Comparison of ENCODE assay signal across 11 mouse cellular contexts in the genomic region with DNA sequence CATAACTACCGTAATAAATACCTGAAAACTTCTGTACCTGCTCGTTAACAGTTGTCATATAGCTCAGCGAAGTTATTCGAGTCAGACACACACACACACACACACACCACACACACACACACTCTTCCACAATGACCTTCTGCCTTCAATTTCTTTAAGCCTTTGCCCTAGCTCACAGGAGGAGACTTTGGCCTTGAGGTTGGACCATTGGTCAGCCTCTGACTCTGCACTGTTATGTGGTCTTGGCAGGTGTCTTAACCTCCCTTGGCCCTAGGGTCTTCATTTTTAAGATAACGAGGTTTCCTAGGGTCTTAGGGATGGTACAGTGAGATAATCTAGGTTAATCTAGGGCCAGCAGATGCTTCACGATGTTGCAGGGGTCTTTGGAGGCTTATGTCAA. TPM values are rescaled to one million over a fixed set of nuclear protein-coding genes. Genes with fewer than 3 reads are reported as not detected.
DNase-seq lines count a peak whose midpoint lies in the region; ATAC-seq and TF ChIP-seq lines count a peak whose summit lies in the region.
"Had no signal": no experiment of that assay in that cellular context is flagged by ENCODE, and none has a peak within 500 bp of the region (broad histone marks: within the 10 kb centered on the region; RNA-seq: fewer than 3 reads in every experiment).

No protein-coding gene starts in this region.

- ATAC-seq in embryonic facial prominence, embryonic 15.5 days (ENCODE audit: insufficient number of reproducible peaks, low FRiP score, low TSS enrichment, low read depth) = no peak
- ATAC-seq in kidney, postnatal 0 days (replicated peaks; ENCODE audit: low FRiP score, low read depth) = no peak
- ATAC-seq in hindbrain, embryonic 16.5 days = no peak
- ATAC-seq in midbrain, embryonic 16.5 days = no peak
- no peak for ATAC-seq in megakaryocyte, adult 5-6 weeks (ENCODE audit: poor library complexity, severe bottlenecking)

- H3K36me3 ChIP-seq in embryonic facial prominence, embryonic 15.5 days = no peaks in the 10 kb centered on the region
- H3K36me3 ChIP-seq in embryonic facial prominence, embryonic 10.5 days (replicated peaks) = no peaks in the 10 kb centered on the region
- no peaks in the 10 kb centered on the region for H3K36me3 ChIP-seq in kidney, postnatal 0 days (ENCODE audit: insufficient read depth, low read length)
- no peaks in the 10 kb centered on the region for H3K36me3 ChIP-seq in hindbrain, embryonic 16.5 days (ENCODE audit: control insufficient read depth, insufficient read depth, low read length)
- no peaks in the 10 kb centered on the region for H3K36me3 ChIP-seq in midbrain, embryonic 16.5 days (ENCODE audit: control insufficient read depth, insufficient read depth, low read length)

- H3K4me1 ChIP-seq in embryonic facial prominence, embryonic 15.5 days = peaks cover 15% of the 10 kb centered on the region
- peaks cover 21% of the 10 kb centered on the region for H3K4me1 ChIP-seq in embryonic facial prominence, embryonic 10.5 days
- H3K4me1 ChIP-seq in kidney, postnatal 0 days (replicated peaks; ENCODE audit: insufficient read depth, low read length) = no peaks in the 10 kb centered on the region
- H3K4me1 ChIP-seq in hindbrain, embryonic 16.5 days (ENCODE audit: control insufficient read depth, insufficient read depth, low read depth, low read length) = peaks cover 6% of the 10 kb centered on the region
- H3K4me1 ChIP-seq in midbrain, embryonic 16.5 days (ENCODE audit: control insufficient read depth, insufficient read depth, low read length) = peaks cover 8% of the 10 kb centered on the region; the same call in 1 of the 2 replicates

- no peaks in the 10 kb centered on the region for H3K9me3 ChIP-seq in embryonic facial prominence, embryonic 15.5 days (replicated peaks)
- no peaks in the 10 kb centered on the region for H3K9me3 ChIP-seq in embryonic facial prominence, embryonic 10.5 days
- no peaks in the 10 kb centered on the region for H3K9me3 ChIP-seq in kidney, postnatal 0 days (replicated peaks; ENCODE audit: low read length)
- no peaks in the 10 kb centered on the region for H3K9me3 ChIP-seq in hindbrain, embryonic 16.5 days (ENCODE audit: control insufficient read depth, low read length)
- no peaks in the 10 kb centered on the region for H3K9me3 ChIP-seq in midbrain, embryonic 16.5 days (replicated peaks; ENCODE audit: control insufficient read depth, low read length, poor library complexity, severe bottlenecking)
- H3K9me3 ChIP-seq: megakaryocyte, embryonic 14.5 days had no signal

- H3K4me2 ChIP-seq in embryonic facial prominence, embryonic 15.5 days (replicated peaks) = 0 out of 2 replicates have a peak overlapping the region, but pooled peaks have one; percentile 87
- H3K4me2 ChIP-seq in kidney, postnatal 0 days (ENCODE audit: low read length) = no peak overlapping the region
- peak overlapping the region; percentile 93 for H3K4me2 ChIP-seq in hindbrain, embryonic 16.5 days (ENCODE audit: low read length)
- H3K4me2 ChIP-seq in midbrain, embryonic 16.5 days (ENCODE audit: low read length) = peak overlapping the region; percentile 79

- TF ChIP-seq CTCF in kidney, postnatal 0 days (IDR thresholded peaks at IDR 0.05; ENCODE audit: low read depth) = no peak

- no peak overlapping the region for H3K27ac ChIP-seq in embryonic facial prominence, embryonic 15.5 days (replicated peaks)
- H3K27ac ChIP-seq in embryonic facial prominence, embryonic 10.5 days (replicated peaks) = no peak overlapping the region
- H3K27ac ChIP-seq in kidney, postnatal 0 days = peak overlapping the region; percentile 31; the same call in 1 of the 2 replicates
- no peak overlapping the region for H3K27ac ChIP-seq in hindbrain, embryonic 16.5 days (ENCODE audit: low read depth, low read length)
- H3K27ac ChIP-seq in midbrain, embryonic 16.5 days (ENCODE audit: low read length) = no peak overlapping the region

- no peak overlapping the region for H3K4me3 ChIP-seq in embryonic facial prominence, embryonic 15.5 days (replicated peaks)
- no peak overlapping the region for H3K4me3 ChIP-seq in embryonic facial prominence, embryonic 10.5 days
- no peak overlapping the region for H3K4me3 ChIP-seq in kidney, postnatal 0 days (replicated peaks; ENCODE audit: low read depth, low read length)
- peak overlapping the region; percentile 67 for H3K4me3 ChIP-seq in hindbrain, embryonic 16.5 days (ENCODE audit: low read length)
- H3K4me3 ChIP-seq in midbrain, embryonic 16.5 days (ENCODE audit: low read depth, low read length) = peak overlapping the region; percentile 63

- 88% methylated on average over 6 of the region's 6 CpGs for WGBS in embryonic facial prominence, embryonic 15.5 days
- 87% methylated on average over 6 of the region's 6 CpGs for WGBS in embryonic facial prominence, embryonic 10.5 days
- WGBS in kidney, postnatal 0 days = 94% methylated on average over 6 of the region's 6 CpGs
- WGBS in hindbrain, embryonic 16.5 days = 91% methylated on average over 6 of the region's 6 CpGs
- 88% methylated on average over 6 of the region's 6 CpGs for whole genome bisulfite sequencing in midbrain, embryonic 16.5 days

- peaks cover 3% of the 10 kb centered on the region; the same call in 1 of the 2 replicates for H3K27me3 ChIP-seq in embryonic facial prominence, embryonic 15.5 days
- peaks cover 37% of the 10 kb centered on the region for H3K27me3 ChIP-seq in embryonic facial prominence, embryonic 10.5 days (replicated peaks; ENCODE audit: low read depth, poor library complexity, severe bottlenecking)
- no peaks in the 10 kb centered on the region for H3K27me3 ChIP-seq in kidney, postnatal 0 days (ENCODE audit: insufficient read depth, low read length)
- no peaks in the 10 kb centered on the region for H3K27me3 ChIP-seq in hindbrain, embryonic 16.5 days (replicated peaks; ENCODE audit: control insufficient read depth, insufficient read depth, low read length)
- no peaks in the 10 kb centered on the region for H3K27me3 ChIP-seq in midbrain, embryonic 16.5 days (ENCODE audit: control insufficient read depth, insufficient read depth, low read depth, low read length)

- no peak overlapping the region for H3K9ac ChIP-seq in embryonic facial prominence, embryonic 15.5 days
- H3K9ac ChIP-seq in kidney, postnatal 0 days (ENCODE audit: low read depth, low read length) = no peak overlapping the region
- no peak overlapping the region; the same call in 1 of the 2 replicates for H3K9ac ChIP-seq in hindbrain, embryonic 16.5 days (ENCODE audit: low read depth, low read length)
- H3K9ac ChIP-seq in midbrain, embryonic 16.5 days (ENCODE audit: low read depth, low read length) = 0 out of 2 replicates have a peak overlapping the region, but pooled peaks have one; percentile 89

- DNase-seq in embryonic facial prominence, embryonic 10.5 days (ENCODE audit: low spot score) = no peak
- no peak for DNase-seq in kidney, postnatal 0 days (ENCODE audit: low spot score)
- no peak for DNase-seq in kidney, adult 18-20 months
- DNase-seq in right cerebral cortex, postnatal 25 days = no peak
- DNase-seq: thymus, adult 18-20 months had no signal

RNA-seq across cellular contexts. Expression of gene Cgref1, which starts 1.0 kb away (rescaled TPM):
- 32.1 and 34.0 TPM in 2 replicates for polyA plus RNA-seq in embryonic facial prominence, embryonic 15.5 days (2015; fragmentation: Nextera tagmentation; extraction: Ambion mirVana)
- polyA plus RNA-seq in embryonic facial prominence, embryonic 10.5 days (2016; fragmentation: Nextera tagmentation; extraction: Ambion mirVana) = 2.2 and 3.2 TPM in 2 replicates
- 47.4 and 52.2 TPM in 2 replicates for polyA plus RNA-seq in kidney, postnatal 0 days (2015; fragmentation: Nextera tagmentation; extraction: Ambion mirVana)
- 77.3 and 89.1 TPM in 2 replicates for polyA plus RNA-seq in hindbrain, embryonic 16.5 days (2015; fragmentation: Nextera tagmentation; extraction: Ambion mirVana)
- 68.2 and 86.8 TPM in 2 replicates for polyA plus RNA-seq in midbrain, embryonic 16.5 days (2015; fragmentation: Nextera tagmentation; extraction: Ambion mirVana)
- total RNA-seq in megakaryocyte, adult 5-6 weeks (2015) = not detected in 2 replicates
- total RNA-seq in megakaryocyte, adult 5-6 weeks (2017) = not detected in 2 replicates

RNA-seq across cellular contexts. Expression of gene Preb, which starts 15.8 kb away (rescaled TPM):
- polyA plus RNA-seq in embryonic facial prominence, embryonic 15.5 days (2015; fragmentation: Nextera tagmentation; extraction: Ambion mirVana) = 125 and 130 TPM in 2 replicates
- 142 and 150 TPM in 2 replicates for polyA plus RNA-seq in embryonic facial prominence, embryonic 10.5 days (2016; fragmentation: Nextera tagmentation; extraction: Ambion mirVana)
- 103 and 117 TPM in 2 replicates for polyA plus RNA-seq in kidney, postnatal 0 days (2015; fragmentation: Nextera tagmentation; extraction: Ambion mirVana)
- 115 and 123 TPM in 2 replicates for polyA plus RNA-seq in hindbrain, embryonic 16.5 days (2015; fragmentation: Nextera tagmentation; extraction: Ambion mirVana)
- polyA plus RNA-seq in midbrain, embryonic 16.5 days (2015; fragmentation: Nextera tagmentation; extraction: Ambion mirVana) = 102 and 105 TPM in 2 replicates
- total RNA-seq in megakaryocyte, adult 5-6 weeks (2015) = 66.3 and 72.1 TPM in 2 replicates
- total RNA-seq in megakaryocyte, adult 5-6 weeks (2017) = 45.8 and 57.3 TPM in 2 replicates

RNA-seq across cellular contexts. Expression of gene Khk, which starts 23.1 kb away (rescaled TPM):
- polyA plus RNA-seq in embryonic facial prominence, embryonic 15.5 days (2015; fragmentation: Nextera tagmentation; extraction: Ambion mirVana) = 23.8 and 25.6 TPM in 2 replicates
- polyA plus RNA-seq in embryonic facial prominence, embryonic 10.5 days (2016; fragmentation: Nextera tagmentation; extraction: Ambion mirVana) = 8.1 and 9.9 TPM in 2 replicates
- 68.9 and 70.6 TPM in 2 replicates for polyA plus RNA-seq in kidney, postnatal 0 days (2015; fragmentation: Nextera tagmentation; extraction: Ambion mirVana)
- 12.2 and 13.7 TPM in 2 replicates for polyA plus RNA-seq in hindbrain, embryonic 16.5 days (2015; fragmentation: Nextera tagmentation; extraction: Ambion mirVana)
- polyA plus RNA-seq in midbrain, embryonic 16.5 days (2015; fragmentation: Nextera tagmentation; extraction: Ambion mirVana) = 9.6 and 9.9 TPM in 2 replicates
- total RNA-seq in megakaryocyte, adult 5-6 weeks (2015) = 92.3 and 93.8 TPM in 2 replicates
- total RNA-seq in megakaryocyte, adult 5-6 weeks (2017) = 52.7 and 70.7 TPM in 2 replicates

RNA-seq across cellular contexts. Expression of gene Tcf23, which starts 24.1 kb away (rescaled TPM):
- 0.08 TPM in 1 of 2 replicates, not detected in the other for polyA plus RNA-seq in embryonic facial prominence, embryonic 15.5 days (2015; fragmentation: Nextera tagmentation; extraction: Ambion mirVana)
- not detected in 2 replicates for polyA plus RNA-seq in embryonic facial prominence, embryonic 10.5 days (2016; fragmentation: Nextera tagmentation; extraction: Ambion mirVana)
- polyA plus RNA-seq in kidney, postnatal 0 days (2015; fragmentation: Nextera tagmentation; extraction: Ambion mirVana) = 2.2 and 2.3 TPM in 2 replicates
- polyA plus RNA-seq in hindbrain, embryonic 16.5 days (2015; fragmentation: Nextera tagmentation; extraction: Ambion mirVana) = not detected in 2 replicates
- not detected in 2 replicates for polyA plus RNA-seq in midbrain, embryonic 16.5 days (2015; fragmentation: Nextera tagmentation; extraction: Ambion mirVana)
- not detected in 2 replicates for total RNA-seq in megakaryocyte, adult 5-6 weeks (2015)
- total RNA-seq in megakaryocyte, adult 5-6 weeks (2017) = not detected in 2 replicates
- polyA plus RNA-seq: forebrain, embryonic 11.5 days had no signal

RNA-seq across cellular contexts. Expression of gene Emilin1, which starts 31.1 kb away (rescaled TPM):
- polyA plus RNA-seq in embryonic facial prominence, embryonic 15.5 days (2015; fragmentation: Nextera tagmentation; extraction: Ambion mirVana) = 244 and 254 TPM in 2 replicates
- 158 and 162 TPM in 2 replicates for polyA plus RNA-seq in embryonic facial prominence, embryonic 10.5 days (2016; fragmentation: Nextera tagmentation; extraction: Ambion mirVana)
- 204 and 226 TPM in 2 replicates for polyA plus RNA-seq in kidney, postnatal 0 days (2015; fragmentation: Nextera tagmentation; extraction: Ambion mirVana)
- polyA plus RNA-seq in hindbrain, embryonic 16.5 days (2015; fragmentation: Nextera tagmentation; extraction: Ambion mirVana) = 16.3 and 24.6 TPM in 2 replicates
- polyA plus RNA-seq in midbrain, embryonic 16.5 days (2015; fragmentation: Nextera tagmentation; extraction: Ambion mirVana) = 11.7 and 12.3 TPM in 2 replicates
- total RNA-seq in megakaryocyte, adult 5-6 weeks (2015) = 20.2 and 20.3 TPM in 2 replicates
- total RNA-seq in megakaryocyte, adult 5-6 weeks (2017) = 25.5 and 35.5 TPM in 2 replicates

Comparison
In these comparisons a context has a peak if more than half of its experiments do, and no peak if none do; other contexts are left out.
1. H3K4me3 ChIP-seq: peak in hindbrain, embryonic 16.5 days (single experiment) and midbrain, embryonic 16.5 days (single experiment); none in embryonic facial prominence, embryonic 15.5 days (single experiment), embryonic facial prominence, embryonic 10.5 days (single experiment) and kidney, postnatal 0 days (single experiment).